Mouse (Mus musculus): ENCODE measurements at regions not wholly inside any gene's neighbourhood (a gene's known extent, or its start where the extent isn't known, plus 50 kb on each side); places are given as distances from the start of the nearest gene placed in this dataset.

DNA sequence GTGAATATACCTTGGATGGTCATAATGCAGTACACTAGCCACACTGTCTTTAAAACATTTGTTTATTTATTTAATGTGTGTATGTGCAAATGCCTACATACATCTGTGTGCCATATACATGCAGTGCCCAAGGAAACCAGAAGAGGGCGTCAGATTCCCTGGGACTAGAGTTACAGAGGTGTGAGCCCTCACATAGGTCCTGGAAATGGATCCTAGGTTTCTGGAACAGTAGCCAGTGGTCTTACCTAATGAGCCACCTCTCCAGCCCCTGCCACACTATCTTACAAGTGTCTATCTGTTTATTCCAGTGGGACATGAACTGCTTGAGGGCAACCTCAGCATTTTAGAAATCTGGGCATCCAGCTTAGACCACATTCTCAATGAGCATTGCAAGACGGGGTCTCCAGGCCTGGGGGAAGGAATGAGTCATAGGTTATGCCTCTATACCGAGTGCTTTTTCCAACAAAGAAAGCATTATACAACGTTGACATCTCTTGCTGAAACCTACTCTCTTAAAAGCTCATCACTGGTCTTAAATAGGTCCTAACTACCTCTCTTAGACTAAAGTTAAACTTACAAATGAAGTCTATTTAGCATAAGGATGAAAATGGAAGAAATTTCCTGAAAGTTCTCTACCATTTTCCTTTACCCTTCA lies 644.5 kb downstream of the Zfp706 start:
- TF ChIP-seq CTCF (IDR thresholded peaks at IDR 0.05; ENCODE audit: low read depth, low read length) (peak; percentile 21; the same call in 1 of the 2 replicates), POLR2A (IDR thresholded peaks at IDR 0.05; ENCODE audit: extremely low read depth, insufficient read depth, low read length) (no peak)

Data from liver, adult 2 months (tissue).